Mouse (Mus musculus): Measurements from ENCODE around the gene Fxyd3.

DNA sequence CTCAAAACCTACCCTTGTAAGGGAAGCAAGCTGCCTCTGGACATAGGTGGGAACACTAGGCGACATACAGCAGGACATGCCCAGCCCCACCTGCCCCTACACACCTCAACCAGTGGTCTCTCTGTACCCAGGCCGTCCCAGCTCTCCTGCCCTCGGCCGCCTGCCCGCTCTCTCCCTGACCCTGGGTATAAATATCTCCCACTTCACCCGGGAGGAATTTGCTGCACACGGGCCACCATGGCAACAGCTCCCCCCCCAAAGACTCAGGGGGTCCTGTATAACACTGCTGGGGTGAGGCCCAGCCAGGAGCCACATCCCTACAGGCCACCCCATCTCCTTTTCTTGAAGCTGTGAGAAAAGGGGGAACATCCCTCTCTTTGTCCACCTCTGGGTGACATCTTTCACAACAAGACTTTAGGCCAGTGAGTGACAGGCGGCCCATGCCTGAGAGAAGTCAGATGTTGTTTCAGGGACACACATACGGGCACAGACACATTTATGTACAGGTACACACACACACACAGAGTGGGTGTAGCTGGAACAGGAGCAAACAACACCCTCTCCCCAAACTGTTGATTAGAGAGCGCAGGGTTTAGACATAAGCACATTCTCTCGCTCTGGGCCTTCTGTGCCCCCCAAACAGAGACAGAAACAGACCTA is 21.7 kb downstream of the Fxyd3 start:
- TF ChIP-seq ZC3H11A (IDR thresholded peaks at IDR 0.05; ENCODE audit: borderline replicate concordance, low read depth, low read length) (no peak), ZNF384 (IDR thresholded peaks at IDR 0.05; ENCODE audit: low read depth, low read length) (no peak), CHD2 (IDR thresholded peaks at IDR 0.05; ENCODE audit: low read depth, low read length) (no peak)
